Mouse (Mus musculus) ES-CJ7 (cell line): Measurements from ENCODE around the gene Cacna1c.
A peak's percentile ranks its signal among the peaks of the same experiment; 100 is the strongest.

ENCODE experiments used
- DNase-seq: peaks from one replicate; pipeline ENCODE4 v3.0.0; 2011; ENCODE audit warnings: low read depth, low spot score

The Cacna1c gene

DNA sequence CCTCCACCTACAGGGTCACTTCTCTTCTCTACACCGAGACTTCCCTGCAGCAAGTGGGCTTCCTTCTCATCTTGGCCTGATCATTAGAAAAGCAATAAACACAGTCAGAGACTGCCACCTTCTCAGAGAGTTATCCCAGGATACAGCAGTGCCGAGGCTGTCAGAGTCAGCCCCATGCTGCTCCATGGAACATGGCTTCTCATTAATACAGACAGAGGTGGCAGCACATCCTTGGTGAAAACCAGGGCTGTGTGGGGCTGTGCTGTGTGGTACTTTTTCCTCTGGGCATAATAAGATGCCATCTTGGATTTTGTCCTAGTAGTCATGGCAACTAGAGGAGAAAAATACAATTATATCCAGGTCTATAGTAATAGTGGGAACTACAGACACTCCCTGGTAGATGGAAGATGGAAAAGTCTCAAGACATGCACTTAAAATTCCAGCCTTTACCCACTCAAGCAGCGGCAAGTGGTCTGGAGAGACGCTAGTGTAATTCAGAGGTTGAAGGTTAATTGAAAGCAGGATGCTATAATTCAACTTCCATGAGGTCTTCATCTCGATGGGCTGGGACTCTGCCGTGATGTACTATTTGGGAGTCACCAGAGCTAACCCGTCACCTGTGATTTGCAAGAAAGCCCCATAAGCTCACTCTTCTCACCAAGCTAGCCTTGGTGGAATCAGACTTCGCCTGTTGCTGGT, 264.1 kb downstream of the Cacna1c start:
- no peak for DNase-seq

DNA sequence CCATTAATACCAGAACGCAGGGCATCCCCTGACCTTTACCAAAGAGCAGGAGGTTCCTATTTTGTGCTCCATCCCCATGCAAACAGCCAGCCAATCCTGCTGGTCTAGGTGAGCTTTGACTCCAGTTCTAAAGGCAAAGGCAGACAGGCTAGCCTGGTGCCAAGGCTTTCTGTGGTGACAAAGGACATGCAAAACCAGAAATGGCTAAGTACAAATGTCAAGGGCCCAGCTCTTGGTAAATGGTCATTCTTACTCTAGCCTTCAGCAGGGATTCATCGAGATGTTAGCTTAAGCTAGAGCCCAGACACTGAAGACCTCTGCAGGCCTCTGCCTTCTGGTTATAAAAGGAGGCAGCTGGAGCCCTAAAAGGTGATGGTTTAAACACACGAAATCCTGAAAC, 269.5 kb downstream of the Cacna1c start:
- DNase-seq = no peak

DNA sequence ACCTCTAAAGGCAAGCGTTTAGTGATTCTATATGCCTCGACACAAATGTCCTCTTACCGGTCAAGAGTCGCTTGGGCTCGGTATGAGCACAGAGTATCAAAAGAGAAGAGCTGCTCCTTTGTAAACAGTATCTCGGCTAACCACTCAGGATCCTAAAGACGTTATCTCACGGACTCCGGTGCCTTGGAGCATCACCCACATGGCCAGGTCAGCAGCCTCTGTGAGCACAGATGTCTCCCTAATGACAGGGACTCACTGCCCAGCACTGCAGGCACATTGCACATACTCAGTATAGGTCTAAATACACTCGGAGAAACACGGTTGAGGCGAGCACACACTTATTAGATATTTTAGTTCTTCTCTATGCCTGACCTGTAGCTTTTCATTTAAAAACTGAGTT, 271.8 kb downstream of the Cacna1c start:
- DNase-seq = no peak

DNA sequence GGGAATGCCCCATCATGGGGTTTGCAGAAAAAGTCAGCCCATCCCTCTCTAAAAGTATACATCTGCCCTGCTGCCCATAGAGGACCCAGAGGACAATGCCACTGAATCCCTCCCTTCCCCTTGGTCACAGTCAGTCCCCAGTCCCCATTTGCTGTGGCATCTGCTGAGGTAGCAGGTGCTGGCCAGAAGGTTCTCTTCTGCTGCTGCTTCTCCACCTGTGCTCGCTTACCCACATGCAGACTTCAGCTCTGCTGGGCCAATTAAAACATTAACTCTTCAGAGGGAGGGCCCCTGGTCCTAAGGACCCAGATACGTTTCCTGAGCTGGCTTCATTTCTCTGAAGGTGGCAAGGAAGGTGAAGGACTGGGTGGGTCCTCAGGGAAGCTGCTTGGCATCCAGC, 272.3 kb downstream of the Cacna1c start:
- DNase-seq = no peak

DNA sequence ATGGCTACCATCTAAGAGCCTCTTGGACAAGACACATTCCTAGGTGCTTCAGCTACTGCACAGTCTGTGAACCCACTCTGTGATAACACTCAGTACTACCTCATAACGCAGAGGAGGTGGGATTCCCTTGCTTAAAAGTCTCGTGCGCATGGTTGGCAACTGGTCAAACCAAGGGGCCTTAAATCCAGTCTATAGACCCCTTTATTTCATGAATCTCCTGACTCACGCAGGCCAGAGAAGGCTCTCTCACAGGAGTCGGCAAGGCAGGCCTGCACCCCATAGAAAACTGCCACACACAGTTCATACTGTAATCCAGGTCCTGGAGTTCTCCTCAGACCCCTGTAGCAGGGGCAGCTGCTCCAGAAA, 273.0 kb downstream of the Cacna1c start:
- no peak for DNase-seq

DNA sequence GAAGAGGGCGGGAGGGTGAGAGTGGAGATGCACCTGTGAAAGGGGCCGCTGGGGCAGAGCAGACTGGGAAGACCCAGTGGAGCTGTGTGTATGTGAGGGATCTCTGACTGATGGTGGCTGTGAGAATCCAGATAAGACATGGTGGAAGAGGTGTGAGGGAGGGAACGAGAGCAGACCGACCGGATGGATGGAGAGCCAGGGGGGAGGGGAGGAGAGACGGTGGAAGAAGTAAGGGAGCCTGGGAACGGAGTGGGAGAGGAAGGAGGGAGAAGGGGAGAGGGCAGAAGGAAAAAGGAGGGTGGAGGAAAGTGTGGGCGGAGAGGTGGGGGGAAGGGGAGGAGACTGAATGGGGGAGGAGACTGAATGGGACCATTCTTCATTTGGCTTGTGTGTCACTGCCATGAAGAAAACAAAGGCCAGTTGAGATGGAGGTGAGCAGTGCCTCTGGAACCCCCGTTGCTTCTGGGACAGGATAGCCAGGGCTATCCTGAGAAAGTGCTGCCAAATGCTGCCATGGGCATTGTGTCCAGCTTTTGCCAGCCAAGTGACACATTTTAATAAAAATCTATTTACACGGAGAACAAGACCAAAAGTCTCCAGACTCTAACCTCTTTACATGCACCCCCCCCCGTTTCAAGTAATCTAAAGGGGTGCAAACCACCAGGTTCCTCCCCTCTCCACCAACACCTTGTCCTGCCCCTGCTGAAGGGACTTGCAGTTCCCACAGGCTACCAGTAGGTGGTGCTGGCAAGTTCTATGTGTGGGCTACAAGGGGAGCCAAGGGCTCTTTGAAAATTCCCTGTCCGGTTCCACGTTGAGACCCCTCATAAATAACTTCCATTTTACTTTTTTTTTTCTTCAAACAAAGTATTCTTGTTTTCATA, 273.6 kb downstream of the Cacna1c start:
- peak; percentile 73 for DNase-seq

DNA sequence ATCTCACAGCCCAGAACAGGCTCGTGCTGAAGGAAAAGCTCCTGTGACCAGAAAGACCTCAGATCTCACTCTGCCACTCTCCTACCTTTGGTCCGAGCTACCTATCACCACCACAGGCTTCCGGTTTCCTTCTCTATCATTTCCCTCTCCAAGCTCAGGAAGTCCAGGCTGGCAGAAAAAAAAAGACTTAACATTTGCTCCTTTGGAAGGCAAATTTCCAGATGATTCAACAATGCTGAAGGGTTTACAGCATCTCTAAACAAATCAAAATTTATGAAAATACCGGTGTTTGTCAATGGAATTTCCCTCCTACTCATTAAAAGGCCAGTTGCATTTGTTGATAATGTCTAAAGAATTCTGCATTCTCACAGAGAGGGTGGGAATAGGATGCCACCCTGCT, 288.0 kb downstream of the Cacna1c start:
- no peak for DNase-seq

DNA sequence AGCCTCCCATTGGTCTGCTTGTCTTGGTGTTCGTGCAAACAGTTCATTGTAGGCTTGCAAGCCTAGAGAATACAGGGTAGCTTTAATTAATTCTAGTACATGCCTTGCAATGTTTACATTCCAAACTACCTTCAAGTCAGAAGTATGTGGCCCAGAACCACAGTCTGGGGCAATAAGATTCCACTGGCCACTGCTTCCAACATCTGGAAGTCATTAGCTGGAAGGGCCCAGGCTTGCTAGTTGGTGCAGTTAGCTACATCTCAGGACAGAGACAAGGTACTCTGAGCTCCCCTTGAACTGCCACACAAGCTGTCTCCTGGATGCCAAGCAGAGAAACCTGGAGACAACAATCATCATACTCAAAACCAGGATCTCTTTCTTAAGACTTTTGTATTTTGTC, 288.5 kb downstream of the Cacna1c start:
- no peak for DNase-seq

DNA sequence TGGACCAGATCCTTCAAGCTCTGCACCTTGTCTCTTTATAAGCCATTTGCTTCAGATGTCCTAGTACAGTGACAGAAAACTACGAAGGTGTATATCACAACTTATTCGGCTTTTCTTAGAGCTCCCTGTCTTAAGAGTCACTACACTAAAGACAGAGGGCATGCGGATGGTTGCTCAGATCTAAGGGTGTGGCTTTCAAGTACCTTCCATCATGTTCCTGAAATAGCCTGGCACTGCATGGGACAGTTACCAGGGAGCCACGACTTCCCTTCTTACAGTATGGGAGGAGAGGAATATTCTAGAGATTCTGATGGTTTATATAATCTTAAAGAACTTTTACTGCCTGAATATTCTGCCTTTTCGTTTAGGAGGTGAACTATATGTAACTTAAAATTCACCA, 289.3 kb downstream of the Cacna1c start:
- DNase-seq = no peak

DNA sequence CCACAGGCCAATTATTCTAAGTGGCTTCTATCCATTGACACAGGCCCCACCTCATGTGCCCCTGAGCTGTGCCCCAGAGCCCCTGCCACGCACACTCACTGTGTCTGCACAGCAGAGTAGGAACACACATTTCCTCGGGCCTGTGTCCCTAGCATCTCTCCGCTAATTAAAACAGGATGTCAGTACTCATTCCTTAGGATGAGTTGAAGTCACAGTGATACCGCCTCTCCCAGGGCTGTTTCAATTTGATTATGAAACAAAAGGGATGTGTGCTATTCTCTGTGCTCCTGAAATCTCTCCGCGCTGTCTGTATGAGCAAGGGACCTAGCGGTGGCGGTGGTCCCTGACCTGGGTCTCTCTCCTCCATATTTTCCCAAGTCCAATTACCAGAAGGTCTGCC, 296.5 kb downstream of the Cacna1c start:
- no peak for DNase-seq

DNA sequence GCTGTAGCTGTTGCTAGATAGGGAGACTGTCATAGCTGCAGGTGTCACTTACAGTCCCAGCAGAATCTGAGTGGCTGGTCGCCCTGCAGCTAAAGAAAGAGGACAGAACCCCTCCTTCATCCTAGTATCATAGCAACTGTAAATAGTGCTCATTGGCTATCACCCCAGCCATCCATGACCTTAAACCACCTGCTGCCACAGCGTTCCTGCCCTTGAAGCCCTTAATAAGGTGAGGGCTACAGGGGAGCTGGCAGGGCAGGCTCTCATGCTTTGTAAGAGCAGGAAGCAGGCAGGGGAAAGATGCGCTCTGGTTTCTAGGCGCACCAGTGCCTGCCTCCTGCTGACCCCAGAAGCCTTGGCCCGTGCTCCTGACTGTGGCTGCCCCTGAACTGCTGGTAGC, 299.1 kb downstream of the Cacna1c start:
- no peak for DNase-seq

DNA sequence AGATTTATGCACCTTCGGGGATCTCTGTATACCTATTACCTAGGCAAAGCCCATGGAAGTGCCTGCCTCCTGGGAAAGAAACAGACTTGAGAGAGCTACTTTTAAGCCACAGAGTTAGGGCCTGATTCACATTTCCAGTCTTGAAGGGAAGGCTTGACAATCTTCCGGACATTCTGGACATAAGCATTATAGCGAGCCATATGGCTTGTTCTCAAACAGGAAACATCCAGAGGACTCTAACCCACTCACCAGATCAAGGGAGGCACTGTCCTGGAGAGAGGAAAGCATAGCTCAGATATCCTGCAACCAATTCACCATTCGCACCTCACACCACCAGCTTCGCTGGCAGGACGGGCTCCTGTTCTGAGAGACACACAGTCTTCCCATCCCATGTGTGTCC, 302.2 kb downstream of the Cacna1c start:
- DNase-seq = no peak

DNA sequence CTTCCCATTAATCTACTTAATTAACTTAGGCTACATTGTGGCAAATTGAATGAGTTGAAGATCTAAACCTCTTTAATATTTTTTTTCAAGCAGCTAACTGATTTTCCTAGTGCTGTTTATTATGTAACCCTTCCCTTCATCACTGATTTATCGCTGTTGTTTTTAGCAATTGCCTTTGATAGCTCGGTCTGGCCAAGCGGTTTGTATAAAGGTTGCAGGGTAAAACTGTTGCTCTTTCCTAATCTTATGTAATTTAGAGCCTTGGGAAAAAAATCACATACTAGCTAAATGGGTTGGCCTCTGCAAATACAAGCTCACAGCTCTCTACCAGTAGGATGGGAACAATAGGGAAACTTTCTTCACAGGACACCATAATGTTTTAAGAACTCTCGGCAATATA, 306.8 kb downstream of the Cacna1c start:
- DNase-seq = no peak

DNA sequence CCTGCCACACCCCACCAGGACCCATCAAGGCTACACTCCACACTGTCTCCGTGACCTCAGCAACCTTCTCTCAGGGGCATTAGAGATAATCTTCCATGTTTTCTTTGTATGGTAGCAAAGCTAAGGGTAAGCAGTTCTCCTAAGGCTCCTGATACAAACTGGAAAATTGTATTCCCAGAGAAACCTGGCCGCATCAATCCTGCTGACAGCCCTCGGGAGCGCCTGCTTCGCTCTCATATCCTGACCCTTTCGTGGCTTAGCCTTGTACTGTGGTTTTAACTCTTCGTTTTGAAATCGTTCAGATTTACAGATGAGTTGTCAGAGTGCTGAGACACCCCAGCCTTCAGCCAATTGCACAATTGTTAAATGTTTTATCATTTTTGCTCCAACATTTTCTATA, 309.2 kb downstream of the Cacna1c start:
- DNase-seq = no peak

DNA sequence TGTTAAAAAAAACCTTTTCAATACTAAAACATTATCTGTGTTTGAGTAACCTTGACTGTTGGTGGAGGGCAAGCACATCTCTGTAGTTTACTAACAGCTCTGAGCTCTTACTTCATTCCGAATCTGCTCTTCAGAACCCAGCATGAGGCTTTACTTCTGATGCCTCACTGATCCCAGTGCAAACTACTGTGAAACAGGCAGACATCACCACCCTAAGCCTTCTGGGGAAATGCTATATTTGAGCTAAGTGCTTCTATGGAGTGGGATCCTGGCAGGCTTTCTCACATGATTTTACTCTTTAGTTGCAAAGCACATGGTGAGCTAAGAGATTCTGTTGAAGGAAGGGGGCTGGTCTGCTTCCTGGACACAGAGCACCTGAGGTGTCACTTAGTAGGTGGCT, 311.3 kb downstream of the Cacna1c start:
- no peak for DNase-seq

DNA sequence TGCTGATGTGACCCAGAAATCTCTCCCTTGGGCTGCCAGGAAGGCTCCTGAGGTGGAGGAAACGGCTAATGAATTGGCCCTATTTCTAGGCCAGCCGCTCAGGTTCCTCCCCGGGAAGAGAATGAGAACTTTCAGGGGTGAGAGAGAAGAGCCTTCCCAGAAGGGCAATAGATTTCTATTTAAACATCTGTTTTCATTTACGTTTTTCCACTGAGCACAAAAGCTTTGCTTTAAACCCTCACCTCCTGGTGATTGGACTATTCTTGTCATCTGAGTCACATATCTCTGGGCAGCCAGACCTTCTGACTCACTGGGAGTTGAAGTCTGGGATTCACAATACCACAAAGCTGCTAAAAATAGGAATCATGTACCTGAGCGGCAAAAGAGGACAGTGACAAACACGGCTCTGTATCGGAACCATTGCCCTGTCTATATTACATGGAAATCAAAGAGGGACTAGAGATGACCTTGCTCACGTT, 312.1 kb downstream of the Cacna1c start:
- DNase-seq = no peak

DNA sequence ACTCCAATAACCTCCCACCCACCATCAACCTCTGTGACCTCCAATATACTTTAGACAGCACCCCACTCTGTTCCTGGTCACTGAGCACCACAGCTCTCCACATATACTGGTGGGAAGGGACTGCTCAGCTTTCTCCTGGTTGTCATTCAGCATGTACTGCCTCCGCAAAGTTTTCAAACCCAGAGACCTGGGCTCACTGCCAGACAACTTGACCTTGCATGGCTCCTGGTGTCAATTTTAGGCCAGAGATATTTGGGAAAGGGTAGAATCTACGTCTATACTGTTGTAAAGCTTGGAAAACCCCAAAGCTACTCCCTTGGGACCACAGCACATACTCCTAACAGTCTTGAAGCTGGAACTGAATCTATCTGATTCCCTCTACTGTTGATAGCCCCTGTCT, 320.0 kb downstream of the Cacna1c start:
- DNase-seq = no peak

DNA sequence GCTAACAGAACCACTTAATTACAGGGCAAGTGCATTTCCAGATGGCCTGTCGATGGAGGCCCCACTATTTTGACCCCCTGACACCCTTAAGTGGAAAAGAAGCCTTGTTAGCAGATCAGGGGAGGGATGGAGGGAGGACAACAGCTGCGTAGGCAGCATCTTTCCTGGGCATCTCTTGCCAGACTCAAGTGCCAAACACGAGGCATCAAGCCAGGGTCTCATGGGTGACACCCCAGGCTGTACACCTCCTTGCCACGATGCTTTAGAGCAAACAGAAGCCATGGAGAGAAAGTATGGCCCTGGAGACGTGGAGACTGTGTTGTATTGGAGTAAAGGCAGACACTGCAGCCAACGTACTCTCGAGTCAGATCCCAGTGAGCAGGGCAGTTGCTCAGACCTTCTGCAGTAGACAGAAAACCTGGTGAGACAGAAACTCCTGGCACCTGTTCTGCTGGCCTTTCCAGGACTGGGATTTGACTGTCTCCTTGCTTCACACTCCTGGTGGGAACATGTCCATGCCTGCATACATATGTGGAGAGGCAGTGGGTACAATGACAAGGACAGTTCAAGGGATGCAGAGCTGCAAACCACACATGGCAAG, 325.9 kb downstream of the Cacna1c start:
- no peak for DNase-seq

DNA sequence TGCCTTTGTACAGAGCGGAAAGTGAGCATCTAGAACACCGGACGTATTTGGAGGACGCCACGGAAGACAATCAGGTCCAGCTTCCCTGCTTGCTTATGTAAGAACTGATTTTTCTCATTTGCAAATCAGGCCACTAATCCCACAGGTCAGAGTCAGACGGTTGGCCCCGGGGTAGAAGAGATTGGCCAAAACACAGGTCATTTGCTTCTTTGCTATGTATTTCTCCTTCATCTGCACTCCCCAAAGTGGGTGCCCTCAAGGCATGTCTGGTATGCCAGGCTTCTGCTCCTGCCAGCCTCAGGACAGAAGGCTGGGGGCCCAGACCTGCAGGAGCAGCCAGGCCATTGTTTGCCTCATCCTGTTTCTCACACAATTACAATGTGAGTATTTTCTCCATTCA, 328.8 kb downstream of the Cacna1c start:
- no peak for DNase-seq

DNA sequence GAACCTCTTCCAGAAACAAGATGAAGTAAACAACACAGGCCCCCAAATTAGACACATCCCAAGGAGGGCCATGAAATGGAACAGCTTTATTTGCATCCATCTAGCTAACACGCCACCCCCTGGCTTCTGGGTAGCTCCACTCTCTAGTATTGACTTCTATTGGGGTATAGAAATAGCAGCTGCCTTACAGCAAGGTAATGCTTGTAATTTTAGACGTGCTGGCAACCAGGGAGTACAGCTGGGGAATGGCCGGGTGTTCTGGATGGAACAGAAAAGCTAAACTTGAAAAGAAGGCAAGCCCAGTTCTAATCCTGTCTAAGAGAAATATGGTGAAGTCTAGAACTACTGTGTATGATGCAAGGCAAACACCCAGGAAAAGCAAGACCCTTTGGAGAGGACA, 329.3 kb downstream of the Cacna1c start:
- no peak for DNase-seq

DNA sequence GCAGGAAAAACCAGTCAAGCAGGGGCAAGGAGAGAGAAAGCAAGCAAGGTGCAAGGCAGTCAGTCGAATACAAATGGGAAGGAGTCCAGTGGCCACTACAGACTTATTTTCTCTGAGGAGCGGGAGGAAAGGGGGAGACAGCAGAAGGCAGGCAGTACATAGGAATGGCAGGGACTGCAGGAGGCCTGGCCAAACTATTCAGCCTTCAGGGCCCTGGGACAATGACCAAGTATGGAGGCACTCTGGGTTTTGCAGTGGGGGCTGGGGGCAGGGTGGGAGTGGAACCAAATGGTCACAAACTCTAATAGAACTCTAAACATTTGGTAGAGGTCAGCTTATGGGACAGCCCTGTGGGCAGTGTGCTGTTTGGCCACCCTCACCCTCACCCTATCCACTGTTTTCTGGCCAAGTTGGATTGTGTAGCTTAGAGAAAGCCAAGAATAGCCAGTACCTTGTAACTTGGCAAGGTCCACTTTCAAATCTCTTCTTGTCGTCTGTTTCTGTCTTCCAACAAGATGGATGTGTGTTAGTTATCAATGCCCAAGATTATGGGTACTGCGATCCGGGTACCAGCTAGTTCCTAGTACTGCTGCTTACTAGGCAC, 330.3 kb downstream of the Cacna1c start:
- no peak for DNase-seq
